ENCODE assay signal across 9 mouse cellular contexts in the genomic region with DNA sequence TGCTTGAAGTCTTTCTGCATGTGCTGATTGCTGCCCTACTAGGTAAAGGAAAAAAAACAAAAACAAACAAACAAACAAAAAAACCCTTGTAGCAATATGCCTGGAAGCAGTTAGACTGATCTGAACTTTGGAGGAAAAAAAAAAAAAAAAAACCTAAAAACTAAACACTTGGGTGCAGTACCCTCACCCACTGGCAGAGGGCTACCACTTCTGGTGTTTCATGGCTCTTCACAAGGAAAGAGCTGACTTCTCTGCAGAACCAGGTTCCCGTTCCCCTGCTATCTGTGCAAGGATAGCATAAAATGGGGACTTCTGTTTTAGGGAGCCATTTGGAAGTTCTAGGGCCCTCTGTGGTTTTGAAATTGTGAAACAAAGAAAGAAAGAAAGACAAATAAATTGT. TPM values are rescaled to one million over a fixed set of nuclear protein-coding genes. Genes with fewer than 3 reads are reported as not detected.
DNase-seq lines count a peak whose midpoint lies in the region; ATAC-seq and TF ChIP-seq lines count a peak whose summit lies in the region.
"Had no signal": no experiment of that assay in that cellular context is flagged by ENCODE, and none has a peak within 500 bp of the region (broad histone marks: within the 10 kb centered on the region; RNA-seq: fewer than 3 reads in every experiment).

No protein-coding gene starts in this region.

- no peaks in the 10 kb centered on the region for H3K79me2 ChIP-seq in heart, adult 2 months (replicated peaks; ENCODE audit: control insufficient read depth, insufficient read depth, low read length)

- TF ChIP-seq POLR2A in heart, adult 2 months (IDR thresholded peaks at IDR 0.05; ENCODE audit: insufficient read depth, low read depth, low read length), result no peak
- no peak for TF ChIP-seq POLR2A in spleen, adult 2 months (IDR thresholded peaks at IDR 0.05; ENCODE audit: low read depth, low read length)
- TF ChIP-seq POLR2A in bone marrow macrophage, adult 2 months (IDR thresholded peaks at IDR 0.05; ENCODE audit: borderline replicate concordance, low read depth, low read length), result no peak

- H3K27me3 ChIP-seq in heart, adult 2 months (ENCODE audit: control insufficient read depth, insufficient read depth, low read length), result no peaks in the 10 kb centered on the region
- H3K27me3 ChIP-seq in spleen, adult 2 months (ENCODE audit: control insufficient read depth, insufficient read depth, low read length), result no peaks in the 10 kb centered on the region
- no peaks in the 10 kb centered on the region for H3K27me3 ChIP-seq in hindbrain, postnatal 0 days (ENCODE audit: insufficient read depth, low read length)
- H3K27me3 ChIP-seq: embryonic facial prominence, embryonic 12.5 days had no signal

- peak; percentile 74 for TF ChIP-seq CTCF in heart, adult 2 months (IDR thresholded peaks at IDR 0.05)
- peak; percentile 24; the same call in 1 of the 2 replicates for TF ChIP-seq CTCF in spleen, adult 2 months (IDR thresholded peaks at IDR 0.05; ENCODE audit: extremely low read depth, insufficient read depth, insufficient read length, insufficient replicate concordance)
- TF ChIP-seq CTCF in bone marrow macrophage, adult 2 months (IDR thresholded peaks at IDR 0.05; ENCODE audit: low read depth, low read length), result 0 out of 2 replicates have a peak, but pooled peaks have one; percentile 13
- peak; percentile 71 for TF ChIP-seq CTCF in hindbrain, postnatal 0 days (IDR thresholded peaks at IDR 0.05; ENCODE audit: low read depth)

- peak; percentile 12 to 32 for DNase-seq in heart, adult 2 months
- DNase-seq in heart, adult 9 months (ENCODE audit: low spot score in 2 of 2), result no peak
- peak; percentile 21 to 34 for DNase-seq in spleen, adult 2 months (ENCODE audit: low read depth in 1 of 2, low spot score in 2 of 2)
- no peak for DNase-seq in spleen, adult 12 weeks (ENCODE audit: low spot score)
- DNase-seq in hindbrain, postnatal 0 days (ENCODE audit: low spot score), result peak; percentile 70
- peak; percentile 76 for DNase-seq in lung, postnatal 10 days
- DNase-seq in thymus, postnatal 36 days, result peak; percentile 32 to 44

- WGBS in heart, adult 2 months, result 11% methylated on average over 1 of the region's 1 CpGs
- 16% methylated on average over 1 of the region's 1 CpGs for WGBS in spleen, adult 2 months
- 19% methylated on average over 1 of the region's 1 CpGs for WGBS in hindbrain, postnatal 0 days

- H3K27ac ChIP-seq in heart, adult 2 months, result no peak overlapping the region
- no peak overlapping the region for H3K27ac ChIP-seq in spleen, adult 2 months (ENCODE audit: insufficient read depth, low read length)
- H3K27ac ChIP-seq in bone marrow macrophage, adult 2 months (ENCODE audit: insufficient read depth, low read depth, low read length), result no peak overlapping the region
- H3K27ac ChIP-seq in hindbrain, postnatal 0 days, result no peak overlapping the region
- H3K27ac ChIP-seq: embryonic facial prominence, embryonic 12.5 days had no signal

- intact Hi-C loops in heart, adult 2 months (cut with DNase I), result loop anchor here (5.0 kb wide), 2 partner anchors 50 to 895 kb away; a partner anchor contains a TSS

- H3K4me1 ChIP-seq in heart, adult 2 months (ENCODE audit: control insufficient read depth, insufficient read depth, low read length), result no peaks in the 10 kb centered on the region
- no peaks in the 10 kb centered on the region for H3K4me1 ChIP-seq in spleen, adult 2 months (ENCODE audit: control insufficient read depth, insufficient read depth, insufficient read length)
- H3K4me1 ChIP-seq in bone marrow macrophage, adult 2 months (ENCODE audit: control insufficient read depth, insufficient read depth, low read length), result peaks cover 5% of the 10 kb centered on the region
- H3K4me1 ChIP-seq in hindbrain, postnatal 0 days (ENCODE audit: insufficient read depth, low read length), result no peaks in the 10 kb centered on the region
- H3K4me1 ChIP-seq: embryonic facial prominence, embryonic 12.5 days had no signal

- H3K36me3 ChIP-seq in heart, adult 2 months (ENCODE audit: control insufficient read depth, insufficient read depth, low read length), result no peaks in the 10 kb centered on the region
- H3K36me3 ChIP-seq in spleen, adult 2 months (ENCODE audit: control insufficient read depth, insufficient read depth, low read length), result no peaks in the 10 kb centered on the region
- H3K36me3 ChIP-seq in hindbrain, postnatal 0 days (ENCODE audit: insufficient read depth, low read length), result no peaks in the 10 kb centered on the region
- H3K36me3 ChIP-seq: embryonic facial prominence, embryonic 12.5 days had no signal

- no peak for ATAC-seq in hindbrain, postnatal 0 days

- H3K9me3 ChIP-seq in hindbrain, postnatal 0 days (ENCODE audit: low read length), result no peaks in the 10 kb centered on the region
- H3K9me3 ChIP-seq: embryonic facial prominence, embryonic 12.5 days had no signal

- no peak overlapping the region for H3K9ac ChIP-seq in heart, adult 2 months (ENCODE audit: low read depth, low read length)
- no peak overlapping the region for H3K9ac ChIP-seq in hindbrain, postnatal 0 days (replicated peaks; ENCODE audit: low read length)
- H3K9ac ChIP-seq: embryonic facial prominence, embryonic 12.5 days had no signal

- no peak overlapping the region for H3K4me2 ChIP-seq in hindbrain, postnatal 0 days (ENCODE audit: low read depth, low read length)
- H3K4me2 ChIP-seq: embryonic facial prominence, embryonic 12.5 days had no signal

- no peak overlapping the region for H3K4me3 ChIP-seq in heart, adult 2 months
- H3K4me3 ChIP-seq in spleen, adult 2 months (ENCODE audit: extremely low read depth, insufficient read depth, insufficient read length), result no peak overlapping the region
- no peak overlapping the region for H3K4me3 ChIP-seq in bone marrow macrophage, adult 2 months (ENCODE audit: insufficient read depth, low read length)
- no peak overlapping the region for H3K4me3 ChIP-seq in hindbrain, postnatal 0 days (ENCODE audit: low read length)
- H3K4me3 ChIP-seq: embryonic facial prominence, embryonic 12.5 days had no signal

- no peak for TF ChIP-seq EP300 in heart, adult 2 months (IDR thresholded peaks at IDR 0.05; ENCODE audit: insufficient read depth, low read depth, low read length)

RNA-seq across cellular contexts. Expression of a gene that starts 52.2 kb away (rescaled TPM):
- 10 to 100 TPM; 43.9 to 49.0 TPM for total RNA-seq in heart, adult 2 months (2021)
- polyA plus RNA-seq in heart, adult 2 months (2012; rRNA removed), result 19.1 and 27.5 TPM in 2 replicates
- polyA plus RNA-seq in spleen, adult 2 months (2012; rRNA removed), result 20.9 and 27.0 TPM in 2 replicates
- 26.8 and 30.7 TPM in 2 replicates for polyA plus RNA-seq in bone marrow macrophage, adult 2 months (2012; ENCODE audit: insufficient read depth, insufficient read length, missing spikeins)
- 24.2 and 26.0 TPM in 2 replicates for total RNA-seq in hindbrain, postnatal 0 days (2014; rRNA removed)
- polyA plus RNA-seq in hindbrain, postnatal 0 days (2015; fragmentation: Nextera tagmentation; extraction: Ambion mirVana), result 6.1 TPM in 2 replicates

Comparison
In these comparisons a context has a peak if more than half of its experiments do, and no peak if none do; other contexts are left out.
1. DNase-seq: peak in heart, adult 2 months (2 of 2), spleen, adult 2 months (2 of 2), hindbrain, postnatal 0 days (single experiment), lung, postnatal 10 days (single experiment) and thymus, postnatal 36 days (2 of 2); none in heart, adult 9 months (0 of 2) and spleen, adult 12 weeks (single experiment).
2. CTCF ChIP-seq: peak in every context shown above with its lines; median percentile 74 in heart, adult 2 months; 71 in hindbrain, postnatal 0 days; 24 in spleen, adult 2 months; 13 in bone marrow macrophage, adult 2 months.